ENCODE assay signal across 20 mouse cellular contexts in genomic region chr12:78903313-78903712, GRCm38 (mm10). TPM values are rescaled to one million over a fixed set of nuclear protein-coding genes. Genes with fewer than 3 reads are reported as not detected.
"Had no signal": no experiment of that assay in that cellular context is flagged by ENCODE, and none has a peak within 500 bp of the region (broad histone marks: within the 10 kb centered on the region; RNA-seq: fewer than 3 reads in every experiment).

No protein-coding gene starts in this region.

- H3K9ac ChIP-seq: lung, embryonic 15.5 days; midbrain, embryonic 13.5 days; midbrain, embryonic 15.5 days; neural tube, embryonic 12.5 days; stomach, embryonic 15.5 days had no signal

- H3K4me2 ChIP-seq: lung, embryonic 15.5 days; midbrain, embryonic 11.5 days; midbrain, embryonic 13.5 days; midbrain, embryonic 15.5 days; neural tube, embryonic 12.5 days; stomach, embryonic 15.5 days had no signal

- H3K9me3 ChIP-seq: lung, embryonic 15.5 days; midbrain, embryonic 13.5 days; midbrain, embryonic 15.5 days; neural tube, embryonic 12.5 days; stomach, embryonic 15.5 days had no signal

- H3K27me3 ChIP-seq: stomach, embryonic 15.5 days had no signal

- H3K4me3 ChIP-seq: lung, embryonic 15.5 days; megakaryocyte, embryonic 14.5 days; midbrain, embryonic 13.5 days; midbrain, embryonic 15.5 days; neural tube, embryonic 12.5 days; stomach, embryonic 15.5 days had no signal

- ATAC-seq: lung, postnatal 0 days; midbrain, embryonic 13.5 days; midbrain, embryonic 15.5 days had no signal

- DNase-seq: lung, adult 2 months; lung, postnatal 14 days; lung, postnatal 36 days; right cerebral cortex, postnatal 14 days; thymus, adult 2 months; thymus, postnatal 25 days; thymus, postnatal 4 days had no signal

- H3K27ac ChIP-seq: lung, embryonic 15.5 days; macrophage; midbrain, embryonic 13.5 days; midbrain, embryonic 15.5 days; neural tube, embryonic 12.5 days; stomach, embryonic 15.5 days; stomach, postnatal 0 days had no signal

- H3K36me3 ChIP-seq: lung, embryonic 15.5 days; midbrain, embryonic 13.5 days; midbrain, embryonic 15.5 days; neural tube, embryonic 12.5 days; stomach, embryonic 15.5 days had no signal

RNA-seq across cellular contexts. Expression of gene Plek2, which starts 3.5 kb away (rescaled TPM):
- total RNA-seq: megakaryocyte progenitor cell, adult 5-6 weeks; monocyte, adult 5-6 weeks; neutrophil, adult 5-6 weeks had no signal
- polyA plus RNA-seq: macrophage had no signal
